Mouse (Mus musculus): ENCODE measurements at regions not wholly inside any gene's neighbourhood (a gene's known extent, or its start where the extent isn't known, plus 50 kb on each side); places are given as distances from the start of the nearest gene placed in this dataset.

GRCm38 (mm10) chr6:100479881-100480280, 191.1 kb downstream of the Shq1 start:
- DNase-seq: peak; percentile 59
- TF ChIP-seq EP300 (IDR thresholded peaks at IDR 0.05; ENCODE audit: low read depth): peak; percentile 36; the same call in 1 of the 2 replicates
- TF ChIP-seq CTCF (IDR thresholded peaks at IDR 0.05; ENCODE audit: low read depth): no peak
- no peaks in the 10 kb centered on the region for H3K36me3 ChIP-seq (replicated peaks; ENCODE audit: insufficient read depth, low read length)
- H3K9me3 ChIP-seq (ENCODE audit: low read length): no peaks in the 10 kb centered on the region
- H3K27ac ChIP-seq (ENCODE audit: low read depth): no peak overlapping the region
- no peak overlapping the region for H3K4me3 ChIP-seq (ENCODE audit: low read depth, low read length)
- H3K4me2 ChIP-seq (ENCODE audit: low read depth, low read length): no peak overlapping the region
- peaks cover 25% of the 10 kb centered on the region for H3K4me1 ChIP-seq (ENCODE audit: insufficient read depth)
- no peak overlapping the region for H3K9ac ChIP-seq (replicated peaks)
- ATAC-seq: peak; percentile 33; the same call in 1 of the 2 replicates
- H3K27me3 ChIP-seq (ENCODE audit: insufficient read depth, low read length): no peaks in the 10 kb centered on the region
- 11% methylated on average over 6 of the region's 6 CpGs for WGBS (ENCODE audit: insufficient replicate concordance)

GRCm38 (mm10) chr6:100479455-100479854, 191.5 kb downstream of the Shq1 start:
- Histone ChIP-seq H3K4me1 (ENCODE audit: insufficient read depth) (peaks cover 25% of the 10 kb centered on the region), H3K9ac (replicated peaks) (no peak overlapping the region), H3K4me2 (ENCODE audit: low read depth, low read length) (no peak overlapping the region), H3K27me3 (ENCODE audit: insufficient read depth, low read length) (no peaks in the 10 kb centered on the region), H3K36me3 (replicated peaks; ENCODE audit: insufficient read depth, low read length) (no peaks in the 10 kb centered on the region), H3K27ac (ENCODE audit: low read depth) (no peak overlapping the region), H3K9me3 (ENCODE audit: low read length) (no peaks in the 10 kb centered on the region), H3K4me3 (ENCODE audit: low read depth, low read length) (no peak overlapping the region)
- WGBS (ENCODE audit: insufficient replicate concordance): 72% methylated on average over 4 of the region's 4 CpGs
- DNase-seq: no peak
- ATAC-seq: no peak
- TF ChIP-seq CTCF (IDR thresholded peaks at IDR 0.05; ENCODE audit: low read depth) (no peak), EP300 (IDR thresholded peaks at IDR 0.05; ENCODE audit: low read depth) (no peak)

- WGBS (ENCODE audit: insufficient replicate concordance): 46% methylated on average over 6 of the region's 6 CpGs
- DNase-seq: no peak
- H3K4me1 ChIP-seq (ENCODE audit: insufficient read depth): peaks cover 20% of the 10 kb centered on the region
These were observed 189.5 kb upstream of the Rybp start for GRCm38 (mm10) chr6:100476550-100477366.

DNA sequence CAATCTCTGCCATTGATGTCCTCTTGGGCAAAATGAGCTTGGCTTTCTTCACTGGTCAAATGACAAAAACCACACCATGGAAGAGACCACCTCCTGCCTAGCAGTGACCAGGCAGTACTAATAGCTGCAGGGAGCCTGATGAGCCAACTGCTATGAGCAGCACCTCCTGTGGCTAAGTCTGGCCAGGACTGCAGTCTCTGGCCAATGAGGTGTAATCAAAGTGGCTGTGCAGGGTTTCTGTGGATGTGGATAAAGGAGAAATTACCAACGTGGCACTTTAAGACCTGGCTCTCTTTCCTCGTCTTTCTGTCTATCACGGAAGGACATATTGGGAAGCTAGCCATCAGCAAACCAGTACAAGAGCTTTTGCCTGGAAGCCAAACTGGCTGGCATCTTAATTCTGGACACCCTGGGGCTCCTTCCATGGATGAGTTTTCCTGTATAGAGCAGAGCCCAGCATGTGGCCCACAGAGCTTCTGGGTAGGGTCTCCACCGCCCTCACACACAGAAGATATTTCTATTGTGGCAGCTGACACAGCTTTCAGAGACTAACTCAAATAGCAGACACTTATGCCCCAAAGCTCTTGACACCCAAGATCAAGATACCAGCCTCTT, 188.2 kb upstream of the Rybp start:
- DNase-seq: no peak
- H3K9me3 ChIP-seq (ENCODE audit: low read length): no peaks in the 10 kb centered on the region
- no peak overlapping the region for H3K9ac ChIP-seq (replicated peaks)
- no peaks in the 10 kb centered on the region for H3K27me3 ChIP-seq (ENCODE audit: insufficient read depth, low read length)
- no peak overlapping the region for H3K4me2 ChIP-seq (ENCODE audit: low read depth, low read length)
- 71% methylated on average over 4 of the region's 4 CpGs for WGBS (ENCODE audit: insufficient replicate concordance)
- no peak overlapping the region for H3K27ac ChIP-seq (ENCODE audit: low read depth)
- ATAC-seq: no peak
- H3K36me3 ChIP-seq (replicated peaks; ENCODE audit: insufficient read depth, low read length): no peaks in the 10 kb centered on the region
- TF ChIP-seq EP300 (IDR thresholded peaks at IDR 0.05; ENCODE audit: low read depth) (no peak), CTCF (IDR thresholded peaks at IDR 0.05; ENCODE audit: low read depth) (no peak)
- H3K4me3 ChIP-seq (ENCODE audit: low read depth, low read length): no peak overlapping the region
- H3K4me1 ChIP-seq (ENCODE audit: insufficient read depth): peaks cover 17% of the 10 kb centered on the region

More at GRCm38 (mm10) chr6:100476550-100477366, 189.5 kb upstream of the Rybp start:
- Histone ChIP-seq H3K27me3 (ENCODE audit: insufficient read depth, low read length) (no peaks in the 10 kb centered on the region), H3K9me3 (ENCODE audit: low read length) (no peaks in the 10 kb centered on the region), H3K4me2 (ENCODE audit: low read depth, low read length) (no peak overlapping the region), H3K9ac (replicated peaks) (no peak overlapping the region), H3K4me3 (ENCODE audit: low read depth, low read length) (no peak overlapping the region), H3K36me3 (replicated peaks; ENCODE audit: insufficient read depth, low read length) (no peaks in the 10 kb centered on the region), H3K27ac (ENCODE audit: low read depth) (no peak overlapping the region)
- TF ChIP-seq EP300 (IDR thresholded peaks at IDR 0.05; ENCODE audit: low read depth): no peak
- no peak for TF ChIP-seq CTCF (IDR thresholded peaks at IDR 0.05; ENCODE audit: low read depth)
- ATAC-seq: peak; percentile 36; the same call in 1 of the 2 replicates

GRCm38 (mm10) chr6:100474326-100474725, 187.0 kb upstream of the Rybp start:
- H3K9ac ChIP-seq (replicated peaks): no peak overlapping the region
- H3K4me2 ChIP-seq (ENCODE audit: low read depth, low read length): no peak overlapping the region
- WGBS (ENCODE audit: insufficient replicate concordance): 80% methylated on average over 9 of the region's 9 CpGs
- H3K4me3 ChIP-seq (ENCODE audit: low read depth, low read length): no peak overlapping the region
- H3K9me3 ChIP-seq (ENCODE audit: low read length): no peaks in the 10 kb centered on the region
- ATAC-seq: no peak
- peaks cover 11% of the 10 kb centered on the region; the same call in 1 of the 2 replicates for H3K4me1 ChIP-seq (ENCODE audit: insufficient read depth)
- no peak overlapping the region for H3K27ac ChIP-seq (ENCODE audit: low read depth)
- no peak for TF ChIP-seq CTCF (IDR thresholded peaks at IDR 0.05; ENCODE audit: low read depth)
- no peak for TF ChIP-seq EP300 (IDR thresholded peaks at IDR 0.05; ENCODE audit: low read depth)
- H3K27me3 ChIP-seq (ENCODE audit: insufficient read depth, low read length): no peaks in the 10 kb centered on the region
- no peak for DNase-seq
- no peaks in the 10 kb centered on the region for H3K36me3 ChIP-seq (replicated peaks; ENCODE audit: insufficient read depth, low read length)

- Histone ChIP-seq H3K4me2 (ENCODE audit: low read depth, low read length) (no peak overlapping the region), H3K9me3 (ENCODE audit: low read length) (no peaks in the 10 kb centered on the region), H3K27me3 (ENCODE audit: insufficient read depth, low read length) (no peaks in the 10 kb centered on the region), H3K27ac (ENCODE audit: low read depth) (no peak overlapping the region), H3K4me3 (ENCODE audit: low read depth, low read length) (no peak overlapping the region), H3K9ac (replicated peaks) (no peak overlapping the region), H3K4me1 (ENCODE audit: insufficient read depth) (no peaks in the 10 kb centered on the region), H3K36me3 (replicated peaks; ENCODE audit: insufficient read depth, low read length) (no peaks in the 10 kb centered on the region)
- ATAC-seq (no peak), DNase-seq (no peak)
- WGBS (ENCODE audit: insufficient replicate concordance): 77% methylated on average over 2 of the region's 2 CpGs
- TF ChIP-seq CTCF (IDR thresholded peaks at IDR 0.05; ENCODE audit: low read depth) (no peak), EP300 (IDR thresholded peaks at IDR 0.05; ENCODE audit: low read depth) (no peak)
These were observed 182.8 kb upstream of the Rybp start for GRCm38 (mm10) chr6:100470071-100470470.

Data from liver, postnatal 0 days (tissue).